Mouse (Mus musculus) heart, embryonic 14.5 days (tissue): Measurements from ENCODE around the gene Ksr1. TPM values are rescaled to one million over a fixed set of nuclear protein-coding genes. Genes with fewer than 3 reads are reported as not detected.
A peak's percentile ranks its signal among the peaks of the same experiment; 100 is the strongest.

Experiments
- ATAC-seq: fragments of 200-750 bp; cut with Nextera tagmentation; 2 replicates; pipeline ENCODE4 v1.8.0; 2017; ENCODE audit warnings: low read depth, moderate TSS enrichment; ENCODE audit not compliant: insufficient number of reproducible peaks, insufficient read depth, low FRiP score
- H3K27ac ChIP-seq, 2 experiments: fragments of 200-500 bp in 1 of 2; fragments of 300-500 bp in 1 of 2; sonication (generic) in 1 of 2; replicated peaks in 1 of 2; 2 replicates each; pipeline ENCODE4 v1.5.1; 2012 to 2014; ENCODE audit warnings: low read depth in 2 of 2, low read length in 2 of 2, control low read depth in 1 of 2, mild to moderate bottlenecking in 1 of 2, mixed read lengths in 1 of 2; ENCODE audit not compliant: control insufficient read depth in 1 of 2, insufficient read depth in 1 of 2
- H3K27me3 ChIP-seq: fragments of 300-500 bp; sonication (generic); 2 replicates; pipeline ENCODE4 v1.6.1; 2014; ENCODE audit warnings: mild to moderate bottlenecking, low read length, control low read depth; ENCODE audit not compliant: control insufficient read depth, insufficient read depth
- H3K36me3 ChIP-seq: fragments of 300-500 bp; sonication (generic); 2 replicates; pipeline ENCODE4 v1.6.1; 2014; ENCODE audit warnings: mild to moderate bottlenecking, control low read depth, low read length, mixed read lengths; ENCODE audit not compliant: control insufficient read depth, insufficient read depth
- H3K4me1 ChIP-seq, 2 experiments: fragments of 200-500 bp in 1 of 2; fragments of 300-500 bp in 1 of 2; sonication (generic) in 1 of 2; 2 replicates each; pipeline ENCODE4 v1.6.1; 2012 to 2014; ENCODE audit warnings: low read length in 2 of 2, control low read depth in 1 of 2, mixed read lengths in 1 of 2; ENCODE audit not compliant: control insufficient read depth in 2 of 2, insufficient read depth in 2 of 2
- H3K4me2 ChIP-seq: fragments of 300-500 bp; sonication (generic); 2 replicates; pipeline ENCODE4 v1.6.1; 2014; ENCODE audit warnings: mild to moderate bottlenecking, low read length
- H3K4me3 ChIP-seq, 2 experiments: fragments of 200-500 bp in 1 of 2; fragments of 300-500 bp in 1 of 2; sonication (generic) in 1 of 2; 2 replicates each; pipeline ENCODE4 v1.5.1; 2012 to 2014; ENCODE audit warnings: low read length in 2 of 2, mild to moderate bottlenecking in 2 of 2, control low read depth in 1 of 2, low read depth in 1 of 2, moderate library complexity in 1 of 2; ENCODE audit not compliant: control insufficient read depth in 1 of 2, insufficient read depth in 1 of 2
- H3K9ac ChIP-seq: fragments of 300-500 bp; sonication (generic); 2 replicates; pipeline ENCODE4 v1.6.1; 2014; ENCODE audit warnings: mild to moderate bottlenecking, low read length
- H3K9me3 ChIP-seq: fragments of 300-500 bp; sonication (generic); 2 replicates; pipeline ENCODE4 v1.6.1; 2016; ENCODE audit warnings: low read length, control low read depth; ENCODE audit not compliant: control insufficient read depth
- WGBS: fragments of 180-500 bp; shearing (Covaris S2); extraction: QIAGEN DNeasy Blood & Tissue Kit; methylation state at CpG from one replicate; pipeline ENCODE4 v1.1.7; 2014; 5-methylcytosine and 5-hydroxymethylcytosine counted together
- polyA plus RNA-seq: library from polyadenylated mRNA; unstranded; fragments of >200 nt; fragmentation: Nextera tagmentation; extraction: Ambion mirVana; gene quantifications from 2 replicates; pipeline ENCODE4 v1.2.1, GENCODE M21; 2014

Ksr1 gene
- polyA plus RNA-seq, 1 experiment from 2014 or later = 5.8 TPM

- Histone ChIP-seq H3K4me3 (no peak overlapping the region), H3K4me2 (peak overlapping the region; percentile 16; the same call in 1 of the 2 replicates), H3K9me3 (no peaks in the 10 kb centered on the region), H3K27ac (peak overlapping the region in 1 of 2 experiments; percentile 35; a peak in 1 of 4 replicates), H3K9ac (no peak overlapping the region), H3K36me3 (no peaks in the 10 kb centered on the region), H3K27me3 (no peaks in the 10 kb centered on the region), H3K4me1 (peaks cover 30 to 46% of the 10 kb centered on the region in 2 experiments)
- WGBS = 49% methylated on average over 19 of the region's 19 CpGs
- ATAC-seq = no peak
Measured at GRCm38 (mm10) chr11:79112559-79113302, 33.5 kb downstream of the Ksr1 start.

- Histone ChIP-seq H3K9me3 (no peaks in the 10 kb centered on the region), H3K4me1 (peaks cover 30 to 43% of the 10 kb centered on the region in 2 experiments), H3K4me3 (no peak overlapping the region), H3K9ac (no peak overlapping the region), H3K36me3 (no peaks in the 10 kb centered on the region), H3K27ac (peak overlapping the region in 1 of 2 experiments; percentile 35; a peak in 1 of 4 replicates), H3K27me3 (no peaks in the 10 kb centered on the region), H3K4me2 (no peak overlapping the region)
- WGBS = 90% methylated on average over 10 of the region's 10 CpGs
- no peak for ATAC-seq
Measured at GRCm38 (mm10) chr11:79111864-79112558, 34.2 kb downstream of the Ksr1 start.

DNA sequence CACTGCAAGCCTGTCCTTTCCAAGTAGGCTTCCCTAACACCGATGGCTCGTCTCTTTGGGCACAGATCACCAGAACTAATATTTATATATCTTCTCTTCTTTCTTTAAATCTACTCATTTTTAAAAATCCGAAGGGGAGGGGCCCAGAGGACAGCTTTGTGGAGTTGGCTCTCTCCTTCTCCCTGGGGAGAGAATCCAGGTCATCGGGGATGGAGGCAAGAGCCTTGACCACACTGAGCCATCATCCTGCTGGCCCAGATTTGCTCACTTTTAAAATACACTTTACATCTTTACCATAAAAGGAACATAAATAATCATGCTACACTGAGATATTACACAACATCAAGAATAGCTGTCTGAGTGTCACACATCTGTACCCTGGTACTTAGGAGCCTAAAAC, 35.8 kb downstream of the Ksr1 start:
- Histone ChIP-seq H3K4me3 (no peak overlapping the region), H3K27ac (no peak overlapping the region), H3K27me3 (no peaks in the 10 kb centered on the region), H3K9ac (0 out of 2 replicates have a peak overlapping the region, but pooled peaks have one; percentile 22), H3K4me2 (no peak overlapping the region), H3K4me1 (peaks cover 24 to 38% of the 10 kb centered on the region in 2 experiments), H3K9me3 (no peaks in the 10 kb centered on the region), H3K36me3 (no peaks in the 10 kb centered on the region)
- WGBS = 74% methylated on average over 4 of the region's 4 CpGs
- ATAC-seq = no peak

- no peak for ATAC-seq
- no peaks in the 10 kb centered on the region for H3K9me3 ChIP-seq
- H3K36me3 ChIP-seq = no peaks in the 10 kb centered on the region
- H3K4me1 ChIP-seq = peaks cover 21 to 27% of the 10 kb centered on the region in 2 experiments
- no peak overlapping the region for H3K4me2 ChIP-seq
- 75% methylated on average over 11 of the region's 11 CpGs for WGBS
- H3K27me3 ChIP-seq = no peaks in the 10 kb centered on the region
- H3K4me3 ChIP-seq = no peak overlapping the region
- no peak overlapping the region for H3K27ac ChIP-seq
- no peak overlapping the region for H3K9ac ChIP-seq
Measured at GRCm38 (mm10) chr11:79107934-79108333, 38.3 kb downstream of the Ksr1 start.

DNA sequence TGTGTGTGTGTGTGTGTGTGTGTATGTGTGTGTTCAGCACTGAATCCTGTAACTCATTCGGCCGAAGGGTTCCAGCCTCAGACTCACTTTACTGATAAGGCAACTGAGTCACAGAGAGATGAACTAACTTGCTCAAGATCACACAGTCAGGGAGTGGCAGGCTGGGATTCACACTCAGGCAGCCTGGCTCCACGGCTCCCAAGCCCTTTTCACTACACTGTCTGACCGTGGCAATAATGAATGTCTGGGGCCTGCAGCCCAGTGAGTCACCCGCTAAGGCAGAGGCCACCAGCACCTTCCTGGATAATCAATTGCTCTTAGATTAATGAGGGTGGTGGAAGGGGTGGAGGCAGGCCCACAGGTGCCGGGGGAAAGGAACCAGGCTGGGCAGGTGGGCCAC, 41.2 kb downstream of the Ksr1 start:
- Histone ChIP-seq H3K4me2 (no peak overlapping the region), H3K9me3 (no peaks in the 10 kb centered on the region), H3K4me3 (no peak overlapping the region), H3K36me3 (peaks cover 4% of the 10 kb centered on the region; the same call in 1 of the 2 replicates), H3K27ac (no peak overlapping the region), H3K9ac (no peak overlapping the region), H3K27me3 (no peaks in the 10 kb centered on the region), H3K4me1 (peaks cover 11 to 14% of the 10 kb centered on the region in 2 experiments; a peak in 3 of 4 replicates)
- no peak for ATAC-seq
- 82% methylated on average over 6 of the region's 6 CpGs for WGBS

GRCm38 (mm10) chr11:79104538-79104937, 41.7 kb downstream of the Ksr1 start:
- ATAC-seq = no peak
- Histone ChIP-seq H3K4me3 (no peak overlapping the region), H3K4me1 (peaks cover 10 to 11% of the 10 kb centered on the region in 2 experiments; a peak in 2 of 4 replicates), H3K9me3 (no peaks in the 10 kb centered on the region), H3K27ac (no peak overlapping the region), H3K36me3 (peaks cover 4% of the 10 kb centered on the region; the same call in 1 of the 2 replicates), H3K9ac (no peak overlapping the region), H3K27me3 (no peaks in the 10 kb centered on the region), H3K4me2 (no peak overlapping the region)
- 86% methylated on average over 6 of the region's 6 CpGs for WGBS

DNA sequence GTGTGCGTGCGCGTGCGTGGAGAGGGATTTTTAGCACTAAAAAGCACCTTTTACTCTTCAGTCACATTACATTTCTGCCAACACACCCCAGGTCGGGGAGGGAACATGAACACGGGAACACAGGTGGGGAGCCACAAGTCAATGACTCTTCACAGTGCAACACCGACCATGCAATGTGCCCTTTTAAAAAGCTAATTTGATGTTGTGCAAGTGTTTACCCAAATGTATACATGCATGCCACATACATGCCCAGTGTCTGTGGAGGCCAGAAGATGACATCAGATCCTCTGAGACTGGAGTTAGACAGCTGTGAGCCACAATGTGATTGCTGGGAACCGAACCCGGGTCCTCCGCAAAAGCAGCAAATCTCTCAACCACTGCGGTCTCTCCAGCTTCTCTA, 42.1 kb downstream of the Ksr1 start:
- Histone ChIP-seq H3K27ac (no peak overlapping the region), H3K4me3 (no peak overlapping the region), H3K36me3 (peaks cover 4% of the 10 kb centered on the region; the same call in 1 of the 2 replicates), H3K9me3 (no peaks in the 10 kb centered on the region), H3K4me1 (peaks cover 14% of the 10 kb centered on the region in 2 experiments), H3K9ac (no peak overlapping the region), H3K4me2 (no peak overlapping the region), H3K27me3 (no peaks in the 10 kb centered on the region)
- WGBS = 92% methylated on average over 11 of the region's 11 CpGs
- ATAC-seq = no peak
